Mouse (Mus musculus): ENCODE results near the gene Tgfbrap1.
A peak's percentile ranks its signal among the peaks of the same experiment; 100 is the strongest.
"Not testable (repeated sequence)": the region's sequence is repeated elsewhere in the genome, so short reads cannot be mapped to it uniquely, and the experiment has no call there.

Tgfbrap1 gene

DNA sequence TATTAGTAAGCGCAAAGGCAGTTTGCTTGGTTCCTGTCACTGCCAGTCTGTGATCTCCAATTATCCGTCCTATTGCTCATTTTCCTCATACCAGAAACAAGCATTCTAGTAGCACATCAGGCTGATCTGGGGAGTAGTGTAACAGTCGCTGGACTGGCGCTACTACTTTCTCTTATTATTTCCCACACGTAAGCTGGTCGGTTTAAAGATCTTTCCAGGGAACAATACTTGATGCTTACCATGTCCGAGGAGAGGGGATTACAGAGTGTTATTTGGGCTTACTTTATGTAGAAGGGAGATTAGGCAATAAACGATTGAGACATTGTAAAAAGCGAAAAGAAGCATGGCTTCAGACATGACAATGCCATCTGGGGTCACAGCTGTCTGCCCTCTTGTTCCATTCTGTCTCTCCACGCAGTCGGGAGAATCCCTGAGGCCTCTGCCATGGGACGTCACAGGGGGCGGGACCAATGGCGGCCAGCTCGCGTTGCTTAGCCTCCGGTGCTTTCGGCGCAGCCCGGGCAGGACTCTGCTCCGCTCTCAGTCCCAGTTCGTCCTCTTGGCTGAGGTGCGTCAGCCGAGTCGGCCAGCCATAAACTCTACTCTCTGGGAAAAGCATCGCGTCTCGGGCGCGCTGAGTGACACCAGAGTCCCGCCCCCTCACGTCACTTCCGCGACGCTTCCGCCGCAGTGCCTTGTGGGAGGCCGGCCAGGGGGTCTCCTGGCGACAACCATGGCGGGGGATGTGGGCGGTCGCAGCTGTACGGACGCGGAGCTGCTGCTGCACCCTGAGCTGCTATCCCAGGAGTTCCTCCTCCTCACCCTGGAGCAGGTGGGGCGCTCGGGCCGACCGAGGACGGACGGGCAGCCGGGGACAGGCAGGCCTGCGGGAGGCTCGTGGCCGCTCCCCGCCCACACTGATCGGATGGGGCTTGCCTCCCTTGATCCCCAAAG lies at the start of gene Tgfbrap1, which contains the start of gene AI597479:
Gene Tgfbrap1, minus strand, starts transcription at position 607 of the 954 bp plus-strand sequence.
Gene AI597479, plus strand, starts transcription at position 680 of the 954 bp plus-strand sequence.
- peak; percentile 94 for DNase-seq

DNA sequence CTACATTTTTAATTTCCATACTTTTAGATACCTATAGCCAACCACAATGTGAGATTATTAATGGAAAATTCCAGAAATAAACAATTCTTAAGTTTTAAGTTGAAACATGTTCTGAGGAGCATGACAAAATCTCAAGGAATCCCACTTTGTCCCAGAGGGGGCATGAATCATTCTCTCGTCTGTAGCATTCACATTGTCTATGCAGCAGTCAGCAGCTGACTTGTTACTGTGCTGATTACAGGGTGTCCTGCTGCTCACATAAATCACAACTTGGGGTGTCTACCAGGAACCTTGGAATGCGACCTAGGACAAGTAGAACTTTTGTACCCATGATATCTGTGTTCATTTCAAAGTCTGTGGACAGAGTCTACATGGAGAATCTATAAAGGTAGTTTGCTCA lies 49.0 kb upstream of the Tgfbrap1 start:
- no peak for DNase-seq

DNA sequence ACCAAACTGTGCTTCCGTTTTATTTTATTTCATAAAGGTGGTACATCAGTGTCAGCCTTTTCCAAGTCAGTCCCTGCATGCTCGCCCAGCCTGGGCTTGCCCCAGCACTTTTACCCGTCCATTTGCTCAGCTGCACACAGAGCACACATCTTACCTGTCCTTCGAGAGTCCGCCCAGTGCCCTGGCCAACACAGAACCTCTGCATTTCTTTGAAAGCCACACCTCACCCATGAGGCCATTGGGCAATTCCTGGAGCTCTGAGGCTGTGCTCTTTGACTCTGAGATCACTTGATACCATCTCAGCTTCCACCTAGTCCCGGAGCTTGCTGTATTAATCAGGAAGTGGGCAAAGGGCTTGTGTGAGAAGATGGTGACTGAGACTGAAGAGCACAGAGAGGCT lies 47.0 kb upstream of the Tgfbrap1 start:
- no peak for DNase-seq

DNA sequence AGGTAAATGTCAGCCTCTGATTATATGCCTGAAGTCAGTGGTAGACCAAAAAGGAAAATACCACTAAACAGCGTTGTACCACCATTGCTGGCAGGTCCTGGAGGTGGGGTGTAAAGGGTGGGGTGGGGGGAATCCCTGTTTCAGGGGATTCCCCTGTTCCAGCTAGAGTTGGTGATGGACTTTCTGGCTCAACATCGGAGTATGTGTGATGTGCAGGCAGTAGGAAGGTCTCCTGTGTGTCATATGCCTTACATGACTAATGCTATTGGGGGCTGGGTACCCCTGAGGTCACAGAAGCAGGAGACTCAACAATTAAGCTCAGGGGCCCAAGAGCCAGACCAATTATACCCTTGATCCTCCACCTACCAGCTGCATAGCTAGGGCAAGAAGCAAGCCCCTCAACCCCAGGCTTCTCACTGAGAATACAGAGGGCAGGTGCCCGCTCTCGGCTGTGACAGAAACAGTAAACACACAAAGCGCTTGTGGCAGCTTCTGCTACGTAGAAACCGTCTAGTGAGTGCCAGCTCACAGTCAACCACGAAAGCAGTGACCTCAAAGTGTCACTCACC lies 46.0 kb upstream of the Tgfbrap1 start:
- no peak for DNase-seq

DNA sequence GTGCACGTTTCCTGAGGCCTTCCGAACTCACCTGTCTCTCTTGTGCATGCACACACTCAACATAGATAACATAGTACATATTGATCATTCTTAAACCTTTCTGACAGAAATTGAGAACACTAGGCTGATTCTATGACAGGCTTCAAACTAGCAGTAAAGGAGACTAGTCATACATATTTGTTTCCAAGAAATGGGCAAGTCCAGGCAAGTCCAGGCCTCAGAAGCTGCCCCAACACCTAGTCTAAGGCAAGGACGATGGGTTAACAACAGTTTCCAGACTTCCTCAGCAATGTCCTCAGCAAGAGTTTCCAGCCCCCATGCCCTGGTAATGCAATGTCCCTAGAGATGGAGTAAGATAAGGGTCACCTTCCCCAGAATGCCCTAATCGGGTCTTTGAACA lies 45.4 kb upstream of the Tgfbrap1 start:
- DNase-seq: no peak

DNA sequence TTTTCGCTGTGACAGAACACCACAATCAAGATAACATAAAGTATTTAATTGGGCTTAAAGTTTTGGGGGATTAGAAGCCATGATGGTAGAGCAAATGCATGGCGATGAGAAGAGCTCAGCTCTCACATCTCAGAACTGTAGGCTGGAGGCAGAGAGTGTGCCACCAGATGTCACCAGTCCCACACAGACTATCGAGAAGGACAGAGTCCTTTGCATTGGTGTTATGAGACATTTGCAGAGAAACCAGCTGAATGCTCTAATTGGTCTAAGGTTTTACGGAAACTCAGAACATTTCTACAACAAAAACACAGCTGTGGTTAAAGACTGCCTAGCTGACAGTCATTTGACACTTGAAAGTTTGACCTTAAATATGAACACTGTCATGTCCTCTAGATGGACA lies 44.8 kb upstream of the Tgfbrap1 start:
- DNase-seq: no peak

DNA sequence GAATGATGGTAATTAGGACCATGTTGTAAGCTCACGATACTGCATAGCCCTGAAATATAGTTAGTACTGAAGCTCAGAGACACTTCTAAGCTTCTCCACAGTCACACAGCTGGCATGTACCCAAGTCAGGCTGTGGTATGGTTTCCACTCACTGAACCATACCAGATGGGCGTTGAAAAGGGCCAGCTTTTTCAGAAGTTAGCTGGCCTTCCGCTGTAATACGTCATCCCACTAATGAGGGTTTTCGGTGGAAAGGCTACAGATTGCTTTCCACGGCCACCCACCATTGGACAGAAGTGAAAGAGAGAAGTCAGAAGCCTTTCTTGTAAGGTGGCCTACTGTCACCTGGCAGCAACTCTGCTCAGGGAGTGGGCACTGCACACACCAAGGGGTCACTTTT lies 44.4 kb upstream of the Tgfbrap1 start:
- DNase-seq: no peak

DNA sequence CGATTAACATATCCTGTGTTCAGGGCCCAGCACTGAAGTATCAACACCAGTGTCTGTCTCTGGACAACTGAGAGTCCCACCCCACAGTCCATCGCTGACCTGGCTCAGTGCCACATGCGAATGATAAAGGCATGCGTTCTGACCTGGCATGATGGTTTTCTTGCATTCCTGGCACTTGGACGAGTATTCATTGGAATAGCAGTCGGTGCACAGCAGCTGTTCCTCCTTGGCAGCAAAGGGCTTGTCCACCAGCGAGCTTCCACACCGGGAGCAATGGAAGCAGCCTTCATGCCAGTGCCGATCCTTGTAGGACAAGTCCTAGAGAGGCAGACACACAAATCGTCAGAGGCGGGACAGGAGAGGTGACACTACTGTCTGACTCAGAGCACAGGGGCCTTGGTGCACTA lies 43.1 kb upstream of the Tgfbrap1 start:
- peak; percentile 33 for DNase-seq

DNA sequence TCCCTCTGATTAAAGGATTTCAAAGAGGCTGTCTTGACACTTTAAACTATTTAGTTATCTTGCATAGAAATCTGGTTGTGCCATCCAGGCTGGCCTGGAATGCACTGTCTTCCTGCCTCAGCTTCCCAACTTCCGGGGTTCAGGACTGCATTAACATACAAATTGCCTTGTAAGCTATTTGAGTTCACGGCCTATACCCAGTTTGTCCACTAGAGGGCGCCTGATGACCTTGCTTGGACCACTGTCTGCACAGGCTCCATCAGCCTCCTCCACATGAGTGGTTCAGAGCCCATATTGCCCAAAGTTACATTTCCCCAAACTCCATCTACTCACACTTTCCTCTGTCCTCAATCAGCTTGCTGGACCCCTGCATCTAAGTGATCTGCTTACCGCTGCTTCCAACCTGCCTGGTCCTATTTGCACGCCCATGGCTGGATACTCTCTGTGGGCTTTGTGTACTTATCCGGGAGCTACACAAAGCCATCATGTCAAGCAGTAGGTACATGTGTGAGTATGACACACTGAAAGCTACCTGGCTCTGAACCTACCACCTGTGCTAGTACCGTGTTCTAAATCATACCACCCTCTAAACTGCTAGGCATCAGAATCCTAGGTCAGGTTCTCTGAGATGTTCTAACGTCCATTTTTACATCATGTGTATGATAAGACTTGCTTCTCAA lies 41.3 kb upstream of the Tgfbrap1 start:
- DNase-seq: peak; percentile 59

DNA sequence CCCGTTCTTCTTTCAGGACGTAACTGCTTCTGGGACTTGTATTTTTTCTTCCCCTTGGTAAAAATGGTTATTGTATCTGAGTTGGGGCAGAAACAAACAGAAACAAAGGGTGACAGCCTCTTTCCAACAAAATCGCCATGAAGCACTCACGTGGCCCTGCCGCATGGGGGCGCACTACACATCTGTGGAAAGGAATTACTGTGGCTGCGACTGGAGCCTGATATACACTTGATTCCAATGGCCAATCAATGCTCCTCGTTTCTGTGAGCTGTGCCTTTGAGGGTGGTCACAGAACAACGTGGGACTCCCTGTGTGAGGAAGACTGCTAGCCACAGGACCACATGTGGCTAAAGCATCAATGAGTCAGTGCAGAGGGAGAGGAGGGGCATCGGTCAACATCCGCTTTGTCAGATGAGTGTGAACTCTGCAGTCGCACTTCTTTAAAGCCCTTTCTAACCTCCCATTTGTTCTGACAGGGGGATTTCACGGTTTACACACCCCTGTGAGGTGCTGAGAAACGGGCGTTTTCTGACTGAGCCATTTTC lies 39.9 kb upstream of the Tgfbrap1 start:
- no peak for DNase-seq

DNA sequence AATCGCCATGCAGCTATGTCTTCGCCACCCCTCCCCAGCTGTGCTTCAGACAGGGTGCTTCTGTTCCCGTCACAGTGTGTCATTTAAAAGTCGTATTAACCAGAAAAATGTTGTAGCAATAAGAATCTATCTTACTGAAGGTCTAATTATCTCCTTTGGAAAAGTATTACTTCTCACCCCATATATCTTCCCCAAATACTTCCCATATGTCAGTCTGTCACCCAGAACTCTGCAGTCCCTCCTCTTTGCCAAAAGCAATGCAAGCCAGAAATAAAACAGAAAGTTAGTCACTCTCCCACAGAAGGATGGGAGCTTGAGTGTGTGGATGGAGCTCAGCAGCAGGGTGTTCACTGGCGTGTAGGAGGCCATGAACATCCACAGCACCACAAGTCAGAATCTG lies 38.9 kb upstream of the Tgfbrap1 start:
- no peak for DNase-seq

DNA sequence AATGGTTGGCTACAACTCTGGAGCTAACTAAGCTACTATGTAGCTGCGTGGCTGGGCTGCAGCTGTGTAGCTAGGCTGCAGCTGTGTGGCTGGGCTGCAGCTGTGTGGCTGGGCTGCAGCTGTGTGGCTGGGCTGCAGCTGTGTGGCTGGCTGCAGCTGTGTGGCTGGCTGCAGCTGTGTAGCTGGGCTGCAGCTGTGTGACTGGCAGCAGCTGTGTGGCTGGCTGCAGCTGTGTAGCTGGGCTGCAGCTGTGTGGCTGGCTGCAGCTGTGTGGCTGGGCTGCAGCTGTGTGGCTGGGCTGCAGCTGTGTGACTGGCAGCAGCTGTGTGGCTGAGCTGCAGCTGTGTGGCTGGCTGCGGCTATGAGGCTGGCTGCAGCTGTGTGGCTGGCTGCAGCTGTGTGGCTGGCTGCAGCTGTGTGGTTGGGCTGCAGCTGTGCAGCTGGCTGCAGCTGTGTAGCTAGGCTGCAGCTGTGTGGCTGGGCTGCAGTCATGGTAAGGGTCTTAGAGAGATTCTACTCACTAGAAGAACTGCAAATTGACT lies 38.1 kb upstream of the Tgfbrap1 start:
- not testable (repeated sequence) for DNase-seq

DNA sequence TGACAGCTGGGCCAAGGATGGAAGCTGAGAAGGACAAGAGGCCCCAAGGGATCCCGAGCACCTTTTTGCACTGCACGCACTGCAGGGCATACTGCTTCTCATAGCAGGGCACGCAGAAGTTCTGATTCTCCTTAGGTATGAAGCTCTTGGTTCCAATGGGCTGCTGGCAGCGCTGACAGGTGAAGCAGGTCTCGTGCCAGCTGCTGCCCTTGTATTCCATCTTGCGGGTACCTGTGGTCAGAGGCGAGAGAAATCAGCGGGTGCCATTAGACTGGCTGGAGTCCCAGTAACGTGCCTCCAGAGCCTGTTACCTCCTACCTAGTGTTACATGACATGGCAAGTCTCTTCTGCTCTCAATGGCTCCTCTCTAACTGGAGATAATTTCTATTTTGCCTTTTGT lies 33.2 kb upstream of the Tgfbrap1 start:
- no peak for DNase-seq

DNA sequence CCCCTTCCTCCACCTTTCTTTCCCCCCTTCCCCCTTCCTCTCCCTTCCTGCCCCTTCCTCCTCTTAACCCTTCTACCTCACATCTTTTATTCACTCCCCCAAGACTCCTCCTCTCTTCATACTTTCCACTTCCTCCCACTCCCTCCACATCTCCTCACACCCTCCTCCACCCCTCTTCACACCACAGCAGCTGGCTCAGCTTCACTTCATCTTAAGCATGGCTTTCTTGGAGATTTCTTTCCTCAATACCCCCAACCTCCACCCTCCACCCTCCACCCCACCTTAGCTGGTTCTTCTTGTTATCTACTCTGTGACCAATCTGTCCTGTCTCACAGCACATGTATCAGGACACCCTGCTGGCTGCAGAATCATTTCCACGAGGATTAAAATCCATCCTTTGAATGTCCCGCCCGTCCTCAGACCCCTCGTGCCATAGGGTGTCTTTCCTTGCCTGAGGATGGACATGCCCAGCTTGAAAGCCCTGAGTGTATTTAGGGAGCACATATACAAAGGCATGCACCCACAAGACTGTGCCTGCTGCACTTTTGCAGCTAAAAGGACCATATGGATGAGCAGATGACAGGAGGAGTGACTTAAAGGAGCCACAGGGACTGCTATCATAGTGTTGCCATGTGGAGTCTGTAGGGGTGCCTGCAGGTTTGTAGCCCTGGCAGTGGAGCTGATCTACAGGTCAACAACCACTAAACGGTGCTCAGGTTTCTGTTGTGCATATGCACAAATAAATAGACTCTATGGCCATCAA lies 32.0 kb upstream of the Tgfbrap1 start:
- no peak for DNase-seq

DNA sequence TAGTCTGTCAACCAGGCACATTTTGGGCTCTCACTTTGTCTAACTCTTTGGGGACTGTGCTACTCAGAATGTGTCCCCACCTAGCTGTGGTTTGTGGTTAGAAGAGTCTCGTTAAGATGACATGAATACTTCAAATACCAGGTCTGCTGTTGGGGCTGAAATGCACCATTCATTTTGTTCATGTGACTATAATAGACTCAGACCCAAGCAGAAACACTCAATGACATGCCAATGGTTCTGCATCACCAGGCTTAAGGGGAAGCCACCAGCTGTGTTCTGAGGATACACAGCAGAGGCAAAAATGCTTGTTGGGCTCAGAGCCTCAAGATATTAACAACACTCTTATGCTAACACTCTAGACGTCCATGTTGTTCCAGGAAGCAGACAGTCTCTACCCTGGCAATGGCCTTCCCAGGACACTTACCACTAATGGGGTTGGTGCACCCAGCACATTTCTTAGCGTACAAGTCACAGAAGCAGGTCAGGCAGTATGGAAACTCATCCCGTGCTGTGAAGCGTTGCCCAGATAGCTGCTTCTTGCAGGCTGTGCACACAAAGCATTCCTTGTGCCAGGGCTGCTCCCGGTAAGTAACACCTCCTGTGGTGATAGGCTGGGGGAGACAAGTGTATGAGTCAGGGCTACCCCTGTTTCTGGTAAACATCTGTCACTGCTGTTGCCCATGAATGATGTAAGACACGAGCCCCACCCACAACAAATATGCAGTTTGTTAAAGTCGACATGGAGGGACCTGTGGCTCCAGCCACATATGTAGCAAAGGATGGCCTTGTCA lies 29.6 kb upstream of the Tgfbrap1 start:
- no peak for DNase-seq

DNA sequence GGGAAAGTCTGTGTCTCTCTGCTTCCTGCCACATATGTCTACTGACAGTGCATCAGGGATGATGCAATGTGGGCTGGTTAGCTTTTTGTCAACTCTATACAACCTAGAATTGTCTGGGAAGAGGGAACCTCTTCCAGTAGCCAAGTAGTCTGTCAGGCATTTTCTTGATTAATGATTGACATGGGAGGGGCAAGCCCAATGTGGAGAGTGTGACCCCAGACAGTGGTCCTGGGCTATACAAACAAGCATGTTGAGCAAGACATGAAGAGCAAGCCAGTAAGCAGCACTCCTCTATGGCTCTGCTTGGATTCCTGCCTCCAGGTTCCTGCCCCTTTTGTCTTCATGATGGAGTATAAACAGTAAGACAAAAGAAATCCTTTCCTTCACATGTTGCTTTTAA lies 28.8 kb upstream of the Tgfbrap1 start:
- no peak for DNase-seq

DNA sequence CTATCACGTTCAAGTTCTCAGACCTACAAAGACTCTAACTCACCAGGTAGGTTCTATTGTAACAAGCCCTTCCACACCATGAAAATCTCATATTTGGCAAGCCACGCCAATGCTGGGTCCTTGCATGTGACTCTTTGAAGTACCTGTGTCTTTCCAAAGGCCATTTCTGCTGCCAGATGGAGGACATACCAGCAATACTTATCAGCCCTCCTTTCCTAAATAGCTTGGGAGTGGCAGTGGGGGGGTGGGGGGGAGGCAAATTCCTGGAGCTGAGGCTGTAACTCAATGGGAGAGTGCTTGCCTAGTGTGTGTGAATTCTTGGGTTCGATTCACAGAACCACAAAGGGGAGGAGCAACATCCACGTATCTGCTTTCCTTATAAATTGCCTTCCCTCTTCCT lies 26.3 kb upstream of the Tgfbrap1 start:
- no peak for DNase-seq

DNA sequence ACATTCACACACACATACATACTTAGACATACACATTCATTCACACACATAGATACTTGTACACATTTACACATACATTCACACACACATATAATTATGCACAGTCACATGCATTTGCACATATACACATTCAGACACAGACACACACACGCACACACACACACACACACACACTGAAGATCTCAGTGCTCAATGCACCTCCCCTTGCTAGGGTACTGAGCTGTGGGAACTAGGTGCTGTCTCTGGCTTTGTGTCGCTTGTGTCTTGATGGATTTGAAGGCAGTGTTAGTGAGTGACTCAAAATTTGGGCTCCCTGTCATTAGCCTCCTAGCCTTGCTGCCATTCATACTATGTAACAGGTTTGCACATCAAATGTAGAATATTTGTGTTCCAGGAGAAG lies 24.2 kb upstream of the Tgfbrap1 start:
- no peak for DNase-seq

DNA sequence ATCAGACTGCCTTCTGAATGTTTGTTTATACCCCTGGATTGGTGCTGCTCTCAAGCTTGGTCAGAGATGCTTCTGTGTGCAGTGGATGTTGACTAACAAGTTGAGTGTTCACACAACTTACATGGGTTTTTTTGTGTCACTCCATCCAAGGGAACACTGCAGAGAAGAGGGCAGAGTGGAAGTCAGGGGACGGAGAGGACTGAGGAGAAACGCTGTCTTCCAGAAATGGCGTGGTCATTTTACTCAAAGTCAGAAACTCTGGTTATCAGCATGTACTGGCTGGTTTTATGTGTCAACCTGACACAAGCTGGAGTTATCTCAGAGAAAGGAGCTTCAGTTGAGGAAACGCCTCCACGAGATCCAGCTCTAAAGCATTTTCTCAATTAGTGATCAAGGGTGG lies 22.5 kb upstream of the Tgfbrap1 start:
- DNase-seq: no peak

DNA sequence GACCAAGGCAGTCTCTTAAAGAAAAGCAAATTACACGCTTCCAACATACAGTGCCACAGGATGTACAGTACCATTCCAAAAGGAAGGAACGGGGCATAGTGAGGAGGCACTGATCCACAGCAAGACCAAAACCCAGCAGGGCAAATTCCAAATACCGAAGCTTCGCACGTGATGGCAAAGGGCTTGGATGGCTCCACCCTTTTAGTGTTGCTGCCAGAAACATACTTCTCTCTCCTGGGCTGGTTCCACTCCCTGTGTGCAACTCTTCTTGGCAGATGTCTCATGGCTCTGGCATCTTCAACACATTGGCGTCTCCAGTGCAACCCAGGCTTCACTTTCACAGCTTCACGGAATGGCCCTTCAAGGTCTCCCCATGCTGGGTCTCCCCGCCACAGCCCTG lies 19.0 kb upstream of the Tgfbrap1 start:
- no peak for DNase-seq

DNA sequence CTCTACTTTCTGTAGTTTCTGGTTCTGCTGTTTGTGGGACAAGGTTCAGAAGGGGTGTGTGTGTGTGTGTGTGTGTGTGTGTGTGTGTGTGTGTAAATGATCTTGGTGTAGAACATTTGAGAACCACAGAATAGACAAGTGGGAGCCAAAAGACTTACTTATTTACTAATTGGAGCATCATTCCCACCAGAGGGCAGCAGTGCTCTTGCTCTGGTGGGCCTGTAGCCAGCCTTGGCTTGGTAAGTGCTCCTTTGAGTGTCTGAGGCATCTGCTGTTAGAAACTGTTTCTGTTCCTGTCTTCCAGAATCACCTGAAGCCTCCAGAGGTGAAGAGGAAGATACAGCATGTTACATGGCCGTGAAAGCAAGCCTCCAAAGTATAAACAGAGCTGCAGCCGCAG lies 14.4 kb upstream of the Tgfbrap1 start:
- DNase-seq: peak; percentile 52

DNA sequence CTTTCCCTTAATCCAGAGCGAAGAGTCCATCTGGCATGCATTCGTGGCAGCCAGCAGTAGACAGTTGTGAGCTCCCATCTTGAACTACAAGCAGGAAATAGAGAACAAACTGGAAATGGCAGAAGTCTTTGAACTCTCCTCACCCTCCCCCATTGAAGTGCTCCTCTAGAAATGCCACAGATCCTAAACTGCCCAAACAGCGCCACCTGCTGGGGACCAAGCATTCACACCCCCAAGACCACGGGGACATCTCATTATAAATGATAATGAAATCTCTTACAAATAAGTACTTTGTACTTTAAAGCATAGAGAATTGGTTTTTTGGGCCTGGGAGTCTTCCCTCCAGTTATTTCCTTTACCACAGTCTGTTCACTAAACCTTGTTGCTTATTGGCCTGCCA lies 12.1 kb upstream of the Tgfbrap1 start:
- no peak for DNase-seq
